Mouse (Mus musculus) MEL (cell line): Measurements from ENCODE around the gene Gm49383. TPM values are rescaled to one million over a fixed set of nuclear protein-coding genes. Genes with fewer than 3 reads are reported as not detected.

Experiments used
- DNase-seq: peaks from one replicate; pipeline ENCODE4 v3.0.0; 2011; ENCODE audit warnings: low read depth, low spot score
- H3K27ac ChIP-seq: 2 replicates; pipeline ENCODE4 v1.5.1; 2012; ENCODE audit warnings: low read depth, mild to moderate bottlenecking, control low read depth, low read length, moderate library complexity; ENCODE audit not compliant: control insufficient read depth
- H3K27me3 ChIP-seq, 2 experiments: fragments of 150-350 bp in 1 of 2; sonication (generic) in 1 of 2; 2 replicates each; pipeline ENCODE4 v1.6.1; 2012; ENCODE audit warnings: low read length in 2 of 2, mild to moderate bottlenecking in 2 of 2, improper control_type of control experiment in 1 of 2, moderate library complexity in 1 of 2; ENCODE audit not compliant: insufficient read depth in 2 of 2, control insufficient read depth in 1 of 2
- H3K36me3 ChIP-seq, 2 experiments: 2 replicates each; pipeline ENCODE4 v1.6.1; 2012 to 2014; ENCODE audit warnings: low read length in 2 of 2, improper control_type of control experiment in 1 of 2, inconsistent platforms in 1 of 2, mild to moderate bottlenecking in 1 of 2; ENCODE audit not compliant: insufficient read depth in 2 of 2, control insufficient read depth in 1 of 2
- H3K4me1 ChIP-seq, 2 experiments: fragments of 150-350 bp in 1 of 2; sonication (generic) in 1 of 2; 2 replicates each; pipeline ENCODE4 v1.6.1; 2012; ENCODE audit warnings: low read length in 2 of 2, improper control_type of control experiment in 1 of 2, mild to moderate bottlenecking in 1 of 2; ENCODE audit not compliant: insufficient read depth in 2 of 2, control insufficient read depth in 1 of 2
- H3K4me3 ChIP-seq, 2 experiments: fragments of 150-350 bp in 1 of 2; sonication (generic) in 1 of 2; 2 replicates each; pipeline ENCODE4 v1.5.1; 2012; ENCODE audit warnings: low read depth in 2 of 2, low read length in 2 of 2, mild to moderate bottlenecking in 2 of 2, moderate library complexity in 2 of 2, control low read depth in 1 of 2, improper control_type of control experiment in 1 of 2; ENCODE audit not compliant: control insufficient read depth in 1 of 2, insufficient read depth in 1 of 2
- H3K79me2 ChIP-seq: 2 replicates; pipeline ENCODE4 v1.6.1; 2012; ENCODE audit warnings: mild to moderate bottlenecking, low read length, moderate library complexity; ENCODE audit not compliant: control insufficient read depth, poor library complexity, insufficient read depth
- H3K9ac ChIP-seq: 2 replicates; pipeline ENCODE4 v1.6.1; 2012; ENCODE audit warnings: low read depth, mild to moderate bottlenecking, control low read depth, low read length, moderate library complexity; ENCODE audit not compliant: control insufficient read depth, poor library complexity, severe bottlenecking
- H3K9me3 ChIP-seq: fragments of 150-350 bp; sonication (generic); replicated peaks from 2 replicates; pipeline ENCODE4 v1.6.1; 2012; ENCODE audit warnings: mild to moderate bottlenecking, low read length, improper control_type of control experiment, moderate library complexity; ENCODE audit not compliant: insufficient read depth
- E2F4 ChIP-seq: IDR thresholded peaks from 2 replicates; pipeline ENCODE4 v1.6.1; 2011; ENCODE audit warnings: low read depth, low read length, improper control_type of control experiment, borderline replicate concordance
- ELF1 ChIP-seq: IDR thresholded peaks from 2 replicates; pipeline ENCODE4 v1.6.1; 2014; ENCODE audit warnings: low read depth, mild to moderate bottlenecking, inconsistent platforms, low read length, improper control_type of control experiment, moderate library complexity
- EP300 ChIP-seq, 2 experiments: IDR thresholded peaks; 2 replicates each; pipeline ENCODE4 v1.6.1; 2011; ENCODE audit warnings: improper control_type of control experiment in 2 of 2, low read length in 2 of 2, low read depth in 1 of 2, mild to moderate bottlenecking in 1 of 2
- GABPA ChIP-seq: IDR thresholded peaks from 2 replicates; pipeline ENCODE4 v1.6.1; 2012; ENCODE audit warnings: low read depth, mild to moderate bottlenecking, inconsistent platforms, low read length, improper control_type of control experiment, moderate library complexity
- GATA1 ChIP-seq: IDR thresholded peaks from 2 replicates; pipeline ENCODE4 v1.6.1; 2011; ENCODE audit warnings: low read depth, low read length, improper control_type of control experiment
- KAT2A ChIP-seq: conservative IDR thresholded peaks from 2 replicates; pipeline ENCODE4 v1.6.1; 2012; ENCODE audit warnings: low read depth, low read length, improper control_type of control experiment, inconsistent platforms
- MAZ ChIP-seq: IDR thresholded peaks from 2 replicates; pipeline ENCODE4 v1.6.1; 2012; ENCODE audit warnings: low read depth, mild to moderate bottlenecking, inconsistent platforms, low read length, improper control_type of control experiment
- MYB ChIP-seq: IDR thresholded peaks from 2 replicates; pipeline ENCODE4 v1.6.1; 2011; ENCODE audit warnings: mild to moderate bottlenecking, low read depth, low read length, improper control_type of control experiment
- MYC ChIP-seq: IDR thresholded peaks from 2 replicates; pipeline ENCODE4 v1.6.1; 2011; ENCODE audit warnings: low read depth, mild to moderate bottlenecking, low read length, improper control_type of control experiment, moderate library complexity
- NRF1 ChIP-seq: IDR thresholded peaks from 2 replicates; pipeline ENCODE4 v1.6.1; 2014; ENCODE audit warnings: low read depth, mild to moderate bottlenecking, inconsistent platforms, low read length, improper control_type of control experiment, moderate library complexity; ENCODE audit not compliant: poor library complexity, insufficient read depth, severe bottlenecking
- POLR2A ChIP-seq, 2 experiments: IDR thresholded peaks; 2 replicates each; pipeline ENCODE4 v1.6.1; 2011 to 2012; ENCODE audit warnings: low read length in 2 of 2, mild to moderate bottlenecking in 2 of 2, control low read depth in 1 of 2, improper control_type of control experiment in 1 of 2, low read depth in 1 of 2, moderate library complexity in 1 of 2; ENCODE audit not compliant: control insufficient read depth in 1 of 2, insufficient read depth in 1 of 2, poor library complexity in 1 of 2
- POLR2AphosphoS5 ChIP-seq: IDR thresholded peaks from 2 replicates; pipeline ENCODE4 v1.6.1; 2012; ENCODE audit warnings: low read depth, borderline replicate concordance, mild to moderate bottlenecking, inconsistent platforms, low read length, moderate library complexity, mixed read lengths
- RAD21 ChIP-seq: IDR thresholded peaks from 2 replicates; pipeline ENCODE4 v1.6.1; 2011; ENCODE audit warnings: mild to moderate bottlenecking, low read depth, low read length, improper control_type of control experiment
- RCOR1 ChIP-seq: IDR thresholded peaks from 2 replicates; pipeline ENCODE4 v1.6.1; 2012; ENCODE audit warnings: low read depth, mild to moderate bottlenecking, inconsistent platforms, low read length, improper control_type of control experiment
- SMC3 ChIP-seq: IDR thresholded peaks from 2 replicates; pipeline ENCODE4 v1.6.1; 2011; ENCODE audit warnings: low read depth, low read length, improper control_type of control experiment
- TAL1 ChIP-seq: IDR thresholded peaks from 2 replicates; pipeline ENCODE4 v1.6.1; 2012; ENCODE audit warnings: mild to moderate bottlenecking, inconsistent platforms, low read length, moderate library complexity, mixed read lengths
- TBP ChIP-seq: IDR thresholded peaks from 2 replicates; pipeline ENCODE4 v1.8.0; 2011; ENCODE audit warnings: low read depth, low read length, improper control_type of control experiment
- TCF12 ChIP-seq: IDR thresholded peaks from 2 replicates; pipeline ENCODE4 v1.6.1; 2014; ENCODE audit warnings: low read depth, mild to moderate bottlenecking, inconsistent platforms, low read length, improper control_type of control experiment, moderate library complexity
- UBTF ChIP-seq: IDR thresholded peaks from 2 replicates; pipeline ENCODE4 v1.6.1; 2012; ENCODE audit warnings: low read depth, mild to moderate bottlenecking, inconsistent platforms, low read length, improper control_type of control experiment, moderate library complexity, borderline replicate concordance; ENCODE audit not compliant: insufficient read depth
- ZMIZ1 ChIP-seq: IDR thresholded peaks from 2 replicates; pipeline ENCODE4 v1.6.1; 2012; ENCODE audit warnings: low read depth, mild to moderate bottlenecking, inconsistent platforms, low read length, improper control_type of control experiment, moderate library complexity
- ZNF384 ChIP-seq: IDR thresholded peaks from 2 replicates; pipeline ENCODE4 v1.6.1; 2012; ENCODE audit warnings: low read depth, mild to moderate bottlenecking, inconsistent platforms, low read length, improper control_type of control experiment
- polyA plus RNA-seq, 2 experiments: library from polyadenylated mRNA; stranded (reverse) in 1 of 2; unstranded in 1 of 2; fragments of >175 nt in 1 of 2; fragments of >200 nt in 1 of 2; gene quantifications; 2 replicates each; pipeline versions ENCODE4 v1.2.1 to v1.2.4; 2012; ENCODE audit warnings: low replicate concordance in 2 of 2, low read depth in 1 of 2; ENCODE audit not compliant: insufficient read length in 2 of 2, insufficient read depth in 1 of 2, missing spikeins in 1 of 2
- total RNA-seq: library from RNA; depleted of rRNA; stranded (reverse); fragments of 300-350 nt; gene quantifications from 2 replicates; pipeline ENCODE4 v1.2.3, GENCODE M21; 2012

Gm49383 gene
- total and polyA plus RNA-seq, 3 experiments = 27.5 to 28.8 TPM; not detected in 1

- Histone ChIP-seq H3K36me3 (no peaks in the 10 kb centered on the region), H3K79me2 (no peaks in the 10 kb centered on the region), H3K9me3 (no peaks in the 10 kb centered on the region), H3K27me3 (no peaks in the 10 kb centered on the region; a peak in 1 of 4 replicates), H3K4me1 (no peaks in the 10 kb centered on the region; a peak in 1 of 4 replicates), H3K9ac (no peak overlapping the region), H3K27ac (no peak overlapping the region), H3K4me3 (no peak overlapping the region)
- no peak for DNase-seq
- TF ChIP-seq RCOR1 = no peak
- no peak for TF ChIP-seq ZMIZ1
- TF ChIP-seq GABPA = no peak
- no peak for TF ChIP-seq MYB
- TF ChIP-seq TCF12 = no peak
- no peak for TF ChIP-seq KAT2A
- no peak for TF ChIP-seq TAL1
- no peak for TF ChIP-seq NRF1
- no peak for TF ChIP-seq ZNF384
- TF ChIP-seq EP300 (IDR thresholded peaks at IDR 0.05; ENCODE audit: low read depth in 1 of 2, low read length in 2 of 2) = no peak
- no peak for TF ChIP-seq MYC
- TF ChIP-seq SMC3 = no peak
- no peak for TF ChIP-seq UBTF
- no peak for TF ChIP-seq TBP
- no peak for TF ChIP-seq POLR2A (IDR thresholded peaks at IDR 0.05; ENCODE audit: control insufficient read depth in 1 of 2, insufficient read depth in 1 of 2, low read depth in 1 of 2, low read length in 2 of 2, poor library complexity in 1 of 2)
These were observed 41.4 kb upstream of the Gm49383 start for GRCm38 (mm10) chr12:69238284-69238683.

- TF ChIP-seq RAD21 (no peak), MAZ (no peak), TCF12 (no peak), GABPA (no peak), ZMIZ1 (no peak), GATA1 (no peak), ELF1 (no peak), E2F4 (no peak), POLR2A (IDR thresholded peaks at IDR 0.05; ENCODE audit: control insufficient read depth in 1 of 2, insufficient read depth in 1 of 2, low read depth in 1 of 2, low read length in 2 of 2, poor library complexity in 1 of 2) (no peak), POLR2AphosphoS5 (no peak), MYC (no peak), EP300 (IDR thresholded peaks at IDR 0.05; ENCODE audit: low read depth in 1 of 2, low read length in 2 of 2) (no peak), MYB (no peak)
- TF ChIP-seq, all 39 proteins: peak for 0
- H3K9me3 ChIP-seq = no peaks in the 10 kb centered on the region
- no peaks in the 10 kb centered on the region for H3K36me3 ChIP-seq
- H3K79me2 ChIP-seq = no peaks in the 10 kb centered on the region
- H3K4me3 ChIP-seq = no peak overlapping the region
- no peak overlapping the region for H3K27ac ChIP-seq
- H3K4me1 ChIP-seq = no peaks in the 10 kb centered on the region
- no peaks in the 10 kb centered on the region; a peak in 1 of 4 replicates for H3K27me3 ChIP-seq
- no peak overlapping the region for H3K9ac ChIP-seq
- no peak for DNase-seq
These were observed 38.9 kb upstream of the Gm49383 start for GRCm38 (mm10) chr12:69235782-69236181.
